Mouse (Mus musculus) layer of hippocampus, adult 9-10 months (tissue): ENCODE data around the gene Irf9.

Experiments
- DNase-seq: peaks from one replicate; pipeline ENCODE4 v3.0.0; 2022; ENCODE audit warnings: low spot score

The Irf9 gene

DNA sequence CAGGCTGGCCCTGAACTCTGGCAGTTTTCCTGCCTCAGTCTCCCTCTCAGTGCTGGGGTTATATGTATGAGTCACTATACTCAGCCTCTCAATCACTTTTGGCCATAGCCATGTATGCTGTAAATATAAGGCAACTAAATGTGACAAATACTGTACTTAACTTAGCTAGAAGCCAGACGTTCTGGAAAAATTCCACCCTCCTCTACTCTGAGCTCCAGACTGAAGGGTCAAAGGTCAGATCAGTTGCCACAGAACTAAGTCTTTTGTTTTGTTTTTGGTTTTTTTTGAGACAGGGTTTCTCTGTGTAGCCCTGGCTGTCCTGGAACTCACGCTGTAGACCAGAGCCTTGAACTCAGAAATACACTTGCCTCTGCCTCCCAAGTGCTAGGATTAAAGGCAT is 12.5 kb downstream of the Irf9 start:
- no peak for DNase-seq

DNA sequence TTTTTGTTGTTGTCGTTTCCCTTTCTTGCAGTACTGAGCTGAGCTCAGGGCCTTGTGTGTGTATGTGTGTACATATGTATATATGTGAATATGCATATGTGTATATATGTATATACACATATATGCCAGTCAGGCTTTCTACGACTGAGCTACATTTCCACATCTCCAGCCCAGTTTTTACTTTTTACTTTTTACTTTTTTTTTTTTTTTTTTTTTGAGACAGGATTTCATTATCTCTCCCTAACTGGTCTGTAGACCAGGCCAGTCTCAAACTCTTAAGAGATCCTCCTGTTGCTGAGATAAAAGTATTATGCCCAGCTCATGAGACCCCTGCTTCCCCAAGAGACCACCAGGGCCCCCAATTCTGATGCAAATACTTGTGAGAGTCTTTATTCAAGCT is 13.5 kb downstream of the Irf9 start:
- no peak for DNase-seq

DNA sequence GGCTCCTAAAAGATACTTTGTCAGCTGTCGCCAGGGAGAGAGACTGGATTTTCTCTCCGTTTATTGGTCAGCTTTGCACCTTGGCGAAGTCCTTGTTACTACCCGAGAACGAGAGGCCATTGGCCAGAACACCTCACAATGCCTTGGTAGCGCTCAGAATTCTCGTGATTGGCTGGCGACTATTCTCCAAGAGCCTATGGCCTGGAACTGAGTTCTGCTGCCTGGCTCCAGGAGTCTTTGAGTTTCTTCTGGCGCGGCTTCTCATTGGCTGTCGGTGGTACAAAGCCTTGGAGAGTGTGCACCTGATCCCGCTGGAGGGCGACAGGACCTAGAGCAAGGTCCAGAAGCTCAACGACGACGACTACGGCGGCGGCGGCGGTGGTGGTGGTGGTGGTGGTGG is 14.5 kb downstream of the Irf9 start, which contains the start of gene Rec8:
Gene Rec8, plus strand, starts transcription at position 216 of the 400 bp plus-strand sequence.
- DNase-seq, result no peak

DNA sequence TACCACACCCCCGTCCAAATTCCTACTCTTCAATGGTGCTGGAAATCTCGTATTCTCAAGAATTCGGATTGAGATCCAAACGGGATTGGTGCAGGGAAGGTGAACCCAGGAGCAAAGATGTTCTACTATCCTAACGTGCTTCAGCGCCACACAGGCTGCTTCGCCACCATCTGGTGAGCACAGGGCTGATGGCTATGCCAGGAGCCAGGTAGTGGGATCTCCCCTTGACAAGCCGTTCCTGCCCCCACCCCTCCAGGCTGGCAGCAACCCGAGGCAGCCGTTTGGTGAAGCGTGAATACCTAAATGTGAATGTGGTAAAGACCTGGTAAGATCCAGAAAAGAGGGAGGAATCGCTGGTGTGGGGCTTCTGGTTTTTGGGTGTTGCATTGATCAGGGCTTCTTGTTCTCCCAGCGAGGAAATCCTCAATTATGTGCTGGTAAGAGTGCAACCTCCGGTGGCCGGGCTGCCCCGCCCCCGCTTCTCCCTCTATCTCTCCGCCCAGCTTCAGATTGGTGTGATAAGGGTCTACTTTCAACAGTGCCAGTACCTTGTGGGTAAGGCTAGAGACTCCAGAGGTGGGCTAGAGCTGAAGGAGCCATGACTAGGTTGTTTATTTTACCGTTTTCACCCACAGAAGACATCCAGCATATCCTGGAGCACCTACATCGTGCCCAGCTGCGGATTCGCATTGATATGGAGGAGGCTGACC is 15.3 kb downstream of the Irf9 start:
- no peak for DNase-seq

DNA sequence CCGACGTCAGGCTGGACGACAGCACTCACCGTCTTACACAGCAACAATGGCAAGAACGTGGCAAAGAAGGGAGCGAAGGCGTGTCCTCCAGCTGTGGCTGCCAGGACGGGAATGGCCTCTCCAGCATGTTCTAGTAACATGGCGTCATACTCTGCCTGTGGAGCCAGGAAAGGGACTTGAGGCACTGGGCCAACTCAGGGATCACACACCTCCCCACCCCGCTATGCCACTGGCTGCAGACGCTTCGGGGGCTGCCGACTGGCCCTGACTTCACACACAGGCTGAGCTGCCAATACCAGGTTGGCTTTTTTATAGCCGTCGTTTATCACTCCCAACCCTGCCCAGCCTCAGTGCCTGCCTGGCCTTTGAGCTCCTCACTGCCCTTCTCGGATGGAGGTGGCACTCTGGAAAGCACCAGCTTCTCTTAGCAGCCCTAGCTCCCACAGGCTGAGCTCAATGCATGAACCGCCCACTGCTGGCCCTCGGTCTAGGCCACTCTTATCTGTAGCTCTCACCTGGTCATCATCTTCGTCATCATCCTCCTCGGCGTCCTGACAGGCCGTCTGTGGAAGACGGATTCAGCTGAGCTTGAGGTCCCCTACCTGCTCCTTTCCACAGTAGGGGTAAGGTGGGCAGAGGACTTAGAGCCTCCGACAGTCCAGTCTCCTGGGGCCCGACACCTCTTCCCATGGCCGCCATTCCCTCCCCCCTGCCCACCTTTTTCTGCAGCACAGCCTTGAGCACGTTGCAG is 24.9 kb downstream of the Irf9 start:
- no peak for DNase-seq

DNA sequence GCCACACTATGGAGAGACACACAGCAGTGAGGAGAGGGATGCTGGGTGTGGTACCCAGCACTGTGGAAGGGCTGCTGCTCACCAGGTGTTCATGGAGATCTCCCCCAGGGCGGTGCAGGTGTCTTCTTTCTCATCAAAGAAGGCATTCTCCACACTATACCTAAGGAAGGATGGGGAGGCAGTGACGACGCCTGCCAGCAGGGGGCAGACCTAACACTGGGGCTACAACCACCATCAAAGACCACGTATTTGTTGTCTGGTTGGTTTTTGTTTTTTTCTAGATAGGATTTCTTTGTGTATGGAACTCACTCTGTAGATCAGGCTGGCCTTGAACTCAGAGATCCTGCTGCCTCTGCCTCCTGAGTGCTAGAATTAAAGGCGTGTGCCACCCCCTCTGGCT is 25.9 kb downstream of the Irf9 start:
- DNase-seq, result no peak

DNA sequence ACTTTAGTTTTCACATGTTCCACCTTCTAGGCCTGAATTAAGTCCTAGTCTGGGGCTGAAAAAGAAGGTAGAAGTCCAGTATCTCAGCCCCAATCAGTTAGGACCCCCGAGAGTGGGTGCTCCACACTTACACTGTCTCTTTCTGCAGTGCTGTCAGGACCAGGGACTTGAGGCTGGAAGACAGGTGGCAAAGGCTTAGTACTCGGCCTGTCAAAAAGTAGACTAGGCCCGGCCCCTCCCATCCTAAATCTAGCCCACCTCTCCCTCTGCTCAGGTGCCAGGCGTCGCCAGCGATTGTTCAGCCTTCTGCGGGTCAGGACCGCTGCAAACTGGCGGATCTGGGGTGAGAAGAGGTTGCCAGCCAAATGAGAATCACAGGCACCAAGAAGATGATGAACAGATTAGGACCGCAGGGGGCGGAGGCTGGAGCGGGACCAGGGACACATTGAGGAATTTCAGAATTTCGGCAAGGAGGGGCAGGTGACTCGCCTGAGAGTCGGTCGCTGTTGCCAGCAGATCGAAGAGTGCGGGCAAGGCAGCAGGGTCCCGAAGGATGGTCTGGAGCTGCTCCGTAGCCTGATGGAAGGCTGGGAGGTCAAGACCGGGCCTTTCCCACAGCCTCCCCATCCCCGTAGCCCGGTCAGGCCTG is 31.6 kb downstream of the Irf9 start:
- DNase-seq, result no peak

DNA sequence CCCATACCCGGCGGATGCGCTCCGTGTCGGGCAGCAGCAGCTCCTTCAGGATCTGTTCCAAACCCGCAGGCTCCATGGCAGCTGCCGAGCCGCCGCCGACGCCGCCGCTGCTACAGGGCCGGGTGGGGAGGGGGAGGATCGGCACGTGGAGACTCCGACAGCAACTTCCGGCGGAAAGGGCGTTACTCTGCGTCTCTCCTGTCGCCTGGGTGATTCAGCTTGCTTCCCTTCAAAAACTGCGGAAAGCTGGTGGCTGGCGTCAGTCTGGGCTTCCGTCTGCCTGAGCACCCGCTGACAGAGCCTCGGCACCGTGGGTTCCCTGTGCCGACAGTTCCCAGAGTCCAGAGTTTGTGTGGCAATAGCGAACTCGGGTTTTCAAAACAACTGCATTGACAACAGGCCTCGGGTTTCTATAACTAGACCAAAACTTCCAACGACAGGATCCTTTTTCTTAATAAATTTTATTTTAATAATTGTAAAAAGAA is 32.2 kb downstream of the Irf9 start, which contains the start of gene Ipo4:
Gene Ipo4, minus strand, starts transcription at position 435 of the 485 bp plus-strand sequence.
- DNase-seq, result peak; percentile 51

DNA sequence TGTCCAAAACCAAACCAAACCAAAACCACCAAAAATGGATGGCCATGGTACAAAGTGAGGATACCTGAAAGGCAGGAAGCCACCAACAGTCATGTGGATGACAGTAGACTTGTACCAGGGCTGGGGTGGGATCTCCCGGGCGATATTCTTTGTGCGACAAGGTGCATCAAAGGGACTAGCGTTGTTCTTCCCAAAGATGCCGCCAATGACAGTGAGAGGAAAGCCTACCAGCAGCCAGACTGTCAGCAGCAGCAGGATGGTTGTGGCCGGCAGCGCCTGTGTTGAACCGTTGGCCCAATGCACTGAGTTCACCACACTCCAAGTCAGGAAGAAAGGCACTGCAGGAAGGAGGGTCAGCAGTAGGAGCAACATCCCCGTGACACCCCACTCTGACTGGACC is 34.4 kb downstream of the Irf9 start, which contains the start of gene Gm49378:
Gene Gm49378, minus strand, starts transcription at position 101 of the 400 bp plus-strand sequence.
- no peak for DNase-seq

DNA sequence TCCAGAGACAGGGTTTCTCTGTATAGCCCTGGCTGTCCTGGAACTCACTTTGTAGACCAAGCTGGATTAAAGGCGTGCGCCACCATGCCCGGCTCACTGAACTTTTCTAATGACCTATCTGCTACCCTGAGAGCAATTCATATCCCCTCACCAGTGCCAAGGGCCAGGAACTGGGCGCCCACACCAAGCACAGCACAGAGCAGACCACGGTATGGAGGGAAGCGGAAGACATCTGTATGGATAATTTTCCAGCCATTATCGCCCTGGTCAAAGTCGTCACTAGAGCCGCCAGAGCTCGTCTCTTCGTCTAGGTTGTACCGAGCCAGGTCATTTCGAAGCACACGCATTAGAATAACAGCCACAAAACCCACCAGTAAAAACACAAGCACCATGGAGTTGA is 37.4 kb downstream of the Irf9 start:
- no peak for DNase-seq

DNA sequence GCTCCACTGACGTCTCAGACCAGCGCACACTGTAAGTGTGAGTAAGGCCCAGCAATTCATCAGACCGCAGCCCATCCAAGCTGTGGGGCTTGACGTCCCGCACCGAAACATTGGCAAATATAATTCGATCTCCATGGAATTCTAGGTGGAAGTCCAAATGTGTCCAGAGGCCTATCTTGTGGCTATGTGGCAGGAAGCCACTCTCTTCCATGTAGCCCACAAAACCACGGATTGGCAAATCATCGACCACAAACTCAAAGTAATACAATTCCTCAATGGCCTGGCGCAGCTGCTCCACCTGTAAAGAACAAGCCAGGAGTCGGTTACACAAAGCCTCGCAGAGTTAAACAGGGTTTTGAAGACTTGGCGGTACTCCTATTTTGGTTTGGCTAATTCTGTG is 37.9 kb downstream of the Irf9 start:
- no peak for DNase-seq

DNA sequence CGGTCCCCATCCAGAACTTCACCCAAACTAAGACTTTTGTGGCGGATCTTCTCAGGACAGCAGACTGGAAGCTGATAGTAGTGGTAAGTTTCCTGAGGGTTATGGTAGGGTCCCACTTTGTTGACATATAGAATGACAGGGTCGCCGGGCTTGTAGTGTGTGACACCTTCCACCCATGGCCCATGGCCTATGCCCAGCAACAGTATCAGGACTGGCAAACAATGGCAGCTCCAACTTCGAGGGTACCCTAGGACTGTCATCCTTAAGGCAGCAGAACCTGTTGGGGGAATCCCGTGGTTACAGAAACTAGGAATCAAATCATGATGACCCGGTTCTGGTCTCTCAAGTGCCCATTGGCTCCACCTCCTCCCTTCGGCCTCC is 39.3 kb downstream of the Irf9 start:
- no peak for DNase-seq

DNA sequence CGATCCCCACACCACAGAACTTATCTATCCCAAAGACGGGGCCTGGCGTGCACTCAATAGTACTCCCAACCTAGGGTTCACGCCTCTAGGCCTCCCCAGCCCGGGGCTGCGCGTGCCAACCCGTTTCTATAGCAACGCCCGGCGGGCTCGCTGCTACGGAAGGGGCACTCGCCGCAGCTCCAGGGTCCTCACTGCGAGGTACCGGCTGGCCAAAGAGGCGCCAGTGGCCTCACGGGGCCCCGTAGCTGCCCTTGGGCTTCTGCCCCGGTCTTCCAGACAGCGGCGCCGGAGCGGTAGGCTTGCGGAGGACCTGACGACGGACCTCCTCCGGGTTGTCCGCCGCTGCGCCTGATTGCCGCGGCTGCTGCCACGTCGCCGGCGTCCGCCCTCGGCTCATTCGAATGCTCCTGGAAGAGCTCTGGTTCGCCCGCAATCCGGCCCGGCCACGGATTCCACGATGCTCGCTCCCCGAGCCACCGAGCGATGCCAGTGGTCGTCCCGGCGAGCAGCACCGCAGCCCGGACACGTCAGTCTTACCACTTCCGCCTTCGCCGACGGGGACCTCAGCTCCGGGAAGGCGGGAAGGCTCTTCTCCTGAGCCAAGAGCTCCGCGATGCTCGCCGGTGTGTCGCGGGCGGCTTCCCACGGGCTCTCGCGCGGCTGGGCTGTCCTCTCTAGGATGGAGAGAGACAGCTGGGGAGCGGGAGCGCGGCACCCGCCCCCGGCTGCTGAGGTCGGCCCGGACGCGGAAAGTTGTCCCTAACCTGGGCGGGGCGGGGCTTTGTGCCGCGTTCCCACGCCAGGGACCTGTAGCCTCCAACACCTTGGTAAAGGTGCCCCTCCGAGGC is 39.9 kb downstream of the Irf9 start, which contains the start of gene Tm9sf1:
Gene Tm9sf1, minus strand, starts transcription at position 747 of the 848 bp plus-strand sequence.
- peak; percentile 79 for DNase-seq

DNA sequence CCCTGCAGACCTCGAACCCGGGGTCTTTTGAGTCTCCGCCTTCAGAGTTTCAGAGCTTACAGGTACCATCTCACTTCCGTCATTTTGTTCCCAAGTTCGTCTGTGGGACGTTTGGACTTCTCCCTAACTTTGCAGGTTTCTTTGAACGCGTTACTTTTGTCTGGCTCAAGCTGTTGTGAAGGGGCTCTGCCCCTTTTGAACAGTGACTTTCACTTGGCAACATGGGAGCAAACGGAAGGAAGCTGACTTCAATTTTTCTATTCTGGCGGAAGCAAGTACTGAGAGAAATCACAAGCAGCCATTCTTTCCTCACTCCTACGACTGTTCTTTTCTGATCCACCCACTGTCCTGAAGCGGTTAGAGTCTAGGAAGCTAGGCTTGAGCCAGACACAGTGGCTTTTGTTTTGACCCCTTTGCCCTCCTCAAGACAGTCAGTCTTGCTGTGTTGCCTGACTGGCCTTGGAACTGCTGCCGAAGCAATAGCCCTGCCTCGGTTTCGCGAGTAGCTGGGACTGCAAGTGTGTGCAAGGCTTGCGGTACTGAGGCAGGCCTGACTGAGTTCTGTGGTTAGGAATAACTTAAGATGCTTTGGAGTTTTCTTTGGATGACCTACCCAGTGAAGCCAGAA is 41.0 kb downstream of the Irf9 start:
- no peak for DNase-seq

DNA sequence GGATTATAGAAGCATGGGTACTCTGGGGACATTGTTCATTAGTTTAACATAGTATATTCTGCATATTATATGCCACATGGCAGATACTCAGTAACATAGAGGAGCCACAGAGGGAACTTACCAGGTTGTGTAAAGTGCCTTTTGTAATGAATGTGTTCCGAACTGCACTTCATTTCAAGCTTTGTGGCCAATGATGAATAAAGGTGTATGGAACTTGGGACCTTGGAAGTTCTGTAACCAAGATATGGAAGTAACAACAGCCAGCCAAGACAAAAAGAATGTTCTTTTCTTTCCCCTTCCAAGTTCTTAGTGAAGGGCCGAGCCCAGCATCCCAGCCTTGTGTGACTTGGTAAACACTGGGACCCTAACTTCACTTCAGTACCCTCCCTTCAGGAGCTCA is 46.5 kb downstream of the Irf9 start, which contains the start of gene Tssk4:
Gene Tssk4, plus strand, starts transcription at position 301 of the 400 bp plus-strand sequence.
- no peak for DNase-seq

DNA sequence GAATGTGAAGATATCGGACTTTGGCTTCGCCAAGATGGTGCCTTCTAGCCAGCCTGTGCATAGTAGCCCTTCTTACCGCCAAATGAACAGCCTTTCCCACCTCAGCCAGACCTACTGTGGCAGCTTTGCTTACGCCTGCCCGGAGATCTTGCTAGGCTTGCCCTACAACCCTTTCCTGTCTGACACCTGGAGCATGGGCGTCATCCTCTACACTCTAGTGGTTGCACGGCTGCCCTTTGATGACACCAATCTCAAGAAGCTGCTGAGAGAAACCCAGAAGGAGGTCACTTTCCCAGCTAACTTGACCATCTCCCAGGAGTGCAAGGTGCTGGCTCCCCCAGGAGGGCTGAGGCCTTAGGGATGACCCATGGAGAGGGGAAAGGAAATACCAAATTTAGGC is 48.2 kb downstream of the Irf9 start:
- no peak for DNase-seq

DNA sequence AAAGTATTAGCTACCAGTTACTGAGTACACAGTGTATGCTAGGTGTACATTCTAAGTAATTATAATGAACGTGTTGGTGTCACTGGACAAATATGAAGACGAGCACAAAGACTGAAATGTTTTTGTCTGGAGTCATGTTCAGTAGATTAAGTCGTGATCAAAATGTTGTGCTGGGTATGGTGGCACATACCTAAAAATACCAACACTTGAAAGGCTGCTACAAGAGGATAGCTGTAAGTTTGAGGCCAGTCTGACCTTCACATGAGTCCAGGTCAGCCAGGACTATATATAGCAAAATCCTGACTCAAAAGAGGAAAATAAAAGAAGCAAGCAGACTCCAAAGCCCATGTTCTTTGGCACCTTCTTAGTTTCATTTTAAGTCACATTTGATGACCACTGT is 53.6 kb downstream of the Irf9 start:
- DNase-seq, result no peak

DNA sequence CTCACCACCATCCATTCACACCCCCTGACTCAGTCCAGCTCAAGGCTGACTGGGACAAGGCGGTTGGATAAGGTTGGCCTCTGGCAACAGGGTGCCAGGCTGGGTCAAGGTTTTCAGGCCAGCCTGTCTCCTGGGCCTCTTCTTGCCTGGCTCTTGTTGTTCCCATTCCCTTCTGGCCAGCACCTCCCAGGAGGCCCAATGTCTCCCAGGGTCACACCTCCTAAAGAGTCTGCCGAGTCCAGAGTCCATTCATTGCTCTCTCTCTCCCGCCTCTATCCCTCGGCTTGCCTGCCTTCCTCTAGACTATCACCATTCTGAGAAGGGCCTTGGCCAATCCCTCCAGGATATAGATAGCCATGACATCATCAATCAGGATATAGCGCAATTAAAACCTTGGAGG is 54.6 kb downstream of the Irf9 start:
- DNase-seq, result no peak
